Mouse (Mus musculus) left cerebral cortex, adult 18-20 months (tissue): ENCODE measurements around the gene Nfkbia. TPM values are rescaled to one million over a fixed set of nuclear protein-coding genes. Genes with fewer than 3 reads are reported as not detected.
A peak's percentile ranks its signal among the peaks of the same experiment; 100 is the strongest.

ENCODE experiments used
- DNase-seq, 2 experiments: peaks; one replicate each; pipeline ENCODE4 v3.0.0; 2021 to 2022; ENCODE audit warnings: low spot score in 2 of 2, mixed read lengths in 1 of 2
- total RNA-seq, 2 experiments: library from RNA; stranded (reverse); gene quantifications; 2 replicates each; pipeline ENCODE4 v1.2.3; 2021

Nfkbia gene
- total RNA-seq, 2 experiments from 2014 or later: 27.2 to 32.0 TPM

- DNase-seq: no peak
These were observed 46.9 kb downstream of the Nfkbia start for GRCm38 (mm10) chr12:55445583-55445982.

GRCm38 (mm10) chr12:55444031-55444451 is 48.4 kb downstream of the Nfkbia start:
- no peak for DNase-seq

GRCm38 (mm10) chr12:55442861-55443850 is 49.3 kb downstream of the Nfkbia start:
- DNase-seq: peak; percentile 25 to 31

- no peak for DNase-seq
These were observed 50.2 kb downstream of the Nfkbia start for GRCm38 (mm10) chr12:55442245-55442644.

- no peak for DNase-seq
These were observed 52.0 kb downstream of the Nfkbia start for GRCm38 (mm10) chr12:55440416-55440815.

Other genes starting within 250 kb of the Nfkbia start
- gene 1110008L16Rik, start 193.1 kb downstream of the Nfkbia start, total RNA-seq: 1 to 10 TPM; 7.2 to 7.4 TPM
- 10 to 100 TPM; 11.4 to 13.9 TPM for gene Ppp2r3c, start 189.6 kb downstream of the Nfkbia start, total RNA-seq
- gene Psma6, start 108.4 kb downstream of the Nfkbia start, total RNA-seq: 100 to 1,000 TPM; 144 to 145 TPM
- gene Aldoart2, start 72.6 kb upstream of the Nfkbia start, total RNA-seq: under 1 TPM in 1 of 2 experiments, not detected in 1; 0.21 TPM
- gene Insm2, start 106.8 kb upstream of the Nfkbia start, total RNA-seq: under 1 TPM in 1 of 2 experiments, not detected in 1; 0.21 TPM